Mouse (Mus musculus): ENCODE measurements at regions not wholly inside any gene's neighbourhood (a gene's known extent, or its start where the extent isn't known, plus 50 kb on each side); places are given as distances from the start of the nearest gene placed in this dataset.

- no peak for TF ChIP-seq POLR2A (IDR thresholded peaks at IDR 0.05; ENCODE audit: borderline replicate concordance, extremely low read depth, insufficient read depth, insufficient read length, poor library complexity, severe bottlenecking)
- no peak for TF ChIP-seq CTCF (IDR thresholded peaks at IDR 0.05; ENCODE audit: borderline replicate concordance, extremely low read depth, insufficient read depth, insufficient read length)
These were observed 190.3 kb downstream of the Slitrk6 start for GRCm38 (mm10) chr14:110564621-110565020.
